Mouse (Mus musculus): ENCODE results near the gene Rdh13. TPM values are rescaled to one million over a fixed set of nuclear protein-coding genes. Genes with fewer than 3 reads are reported as not detected.
"Not testable (repeated sequence)": the region's sequence is repeated elsewhere in the genome, so short reads cannot be mapped to it uniquely, and the experiment has no call there.

The Rdh13 gene
- polyA plus RNA-seq, 1 experiment from 2014 or later, result 24.7 TPM

GRCm38 (mm10) chr7:4431548-4431947, 13.9 kb downstream of the Rdh13 start:
- 75% methylated on average over 6 of the region's 6 CpGs for WGBS

DNA sequence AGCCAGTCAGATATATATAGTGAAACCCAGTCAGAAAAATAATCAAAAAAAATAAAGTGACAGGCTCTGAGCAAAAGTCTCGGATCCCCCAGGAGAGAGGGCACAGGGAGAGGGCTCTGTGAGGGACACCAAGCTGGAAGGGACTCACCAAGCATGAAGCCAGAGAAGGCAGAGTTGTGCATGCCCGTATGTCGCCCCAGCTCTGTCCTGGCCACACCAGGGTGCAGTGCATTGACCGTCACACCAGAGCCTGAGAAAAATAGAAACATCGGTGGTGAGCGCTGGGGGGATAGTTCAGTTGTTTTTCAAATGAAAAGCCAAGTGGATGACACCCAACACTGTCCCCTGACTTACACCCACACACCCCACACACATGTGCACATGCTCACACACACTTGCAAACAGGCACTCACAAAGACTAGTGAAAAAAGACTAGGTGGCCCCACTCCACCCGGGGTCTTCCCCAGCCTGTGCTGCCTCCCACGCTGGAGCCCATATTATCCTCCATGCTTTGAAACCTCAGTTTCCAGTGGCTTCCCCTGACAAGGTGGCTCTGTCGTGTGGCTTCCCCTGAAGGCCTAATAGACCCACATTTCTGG, 15.1 kb downstream of the Rdh13 start:
- peaks cover 95% of the 10 kb centered on the region for H3K36me3 ChIP-seq
- no peak overlapping the region for H3K4me3 ChIP-seq
- no peak overlapping the region for H3K27ac ChIP-seq (replicated peaks)
- WGBS, result 91% methylated on average over 9 of the region's 9 CpGs
- ATAC-seq (ENCODE audit: extremely low read depth, insufficient number of reproducible peaks, low FRiP score, low TSS enrichment), result no peak
- H3K9me3 ChIP-seq, result no peaks in the 10 kb centered on the region
- no peak overlapping the region for H3K9ac ChIP-seq
- H3K27me3 ChIP-seq (replicated peaks), result no peaks in the 10 kb centered on the region
- no peaks in the 10 kb centered on the region for H3K4me1 ChIP-seq
- no peak overlapping the region for H3K4me2 ChIP-seq

More at GRCm38 (mm10) chr7:4431548-4431947, 13.9 kb downstream of the Rdh13 start:
- Histone ChIP-seq H3K4me1 (no peaks in the 10 kb centered on the region), H3K36me3 (peaks cover 95% of the 10 kb centered on the region), H3K27ac (replicated peaks) (no peak overlapping the region), H3K4me3 (no peak overlapping the region), H3K4me2 (no peak overlapping the region), H3K27me3 (replicated peaks) (no peaks in the 10 kb centered on the region), H3K9me3 (no peaks in the 10 kb centered on the region), H3K9ac (no peak overlapping the region)
- no peak for ATAC-seq (ENCODE audit: extremely low read depth, insufficient number of reproducible peaks, low FRiP score, low TSS enrichment)

GRCm38 (mm10) chr7:4427161-4427912, 18.1 kb downstream of the Rdh13 start:
- H3K9ac ChIP-seq, result no peak overlapping the region
- peak; percentile 69; the same call in 1 of the 2 replicates for ATAC-seq (ENCODE audit: extremely low read depth, insufficient number of reproducible peaks, low FRiP score, low TSS enrichment)
- H3K36me3 ChIP-seq, result peaks cover 85% of the 10 kb centered on the region
- H3K27ac ChIP-seq (replicated peaks), result no peak overlapping the region
- H3K9me3 ChIP-seq, result no peaks in the 10 kb centered on the region
- H3K27me3 ChIP-seq (replicated peaks), result no peaks in the 10 kb centered on the region
- no peak overlapping the region for H3K4me3 ChIP-seq
- no peak overlapping the region for H3K4me2 ChIP-seq
- no peaks in the 10 kb centered on the region for H3K4me1 ChIP-seq
- 58% methylated on average over 7 of the region's 7 CpGs for WGBS

GRCm38 (mm10) chr7:4420230-4420629, 25.2 kb downstream of the Rdh13 start:
- Histone ChIP-seq H3K4me3 (no peak overlapping the region), H3K9me3 (no peaks in the 10 kb centered on the region), H3K4me1 (no peaks in the 10 kb centered on the region), H3K4me2 (no peak overlapping the region), H3K36me3 (peaks cover 19% of the 10 kb centered on the region), H3K27ac (replicated peaks) (no peak overlapping the region), H3K9ac (no peak overlapping the region), H3K27me3 (replicated peaks) (no peaks in the 10 kb centered on the region)
- WGBS, result 68% methylated on average over 4 of the region's 4 CpGs
- ATAC-seq (ENCODE audit: extremely low read depth, insufficient number of reproducible peaks, low FRiP score, low TSS enrichment), result no peak

- no peak for ATAC-seq (ENCODE audit: extremely low read depth, insufficient number of reproducible peaks, low FRiP score, low TSS enrichment)
- Histone ChIP-seq H3K4me3 (no peak overlapping the region), H3K9me3 (no peaks in the 10 kb centered on the region), H3K36me3 (peaks cover 14% of the 10 kb centered on the region), H3K4me2 (no peak overlapping the region), H3K4me1 (no peaks in the 10 kb centered on the region), H3K27ac (replicated peaks) (no peak overlapping the region), H3K9ac (no peak overlapping the region), H3K27me3 (replicated peaks) (no peaks in the 10 kb centered on the region)
- 76% methylated on average over 6 of the region's 6 CpGs for WGBS
Observed at GRCm38 (mm10) chr7:4419681-4420080, 25.8 kb downstream of the Rdh13 start.

- not testable (repeated sequence) for H3K4me3 ChIP-seq; H3K4me2 ChIP-seq; H3K4me1 ChIP-seq; ATAC-seq (ENCODE audit: extremely low read depth, insufficient number of reproducible peaks, low FRiP score, low TSS enrichment); H3K27ac ChIP-seq (replicated peaks); H3K36me3 ChIP-seq; H3K27me3 ChIP-seq (replicated peaks); H3K9ac ChIP-seq
- H3K9me3 ChIP-seq, result 0 out of 2 replicates have a peak, but pooled peaks cover 12% of the 10 kb centered on the region
- 87% methylated on average over 15 of the region's 15 CpGs for WGBS
Observed at GRCm38 (mm10) chr7:4412406-4412805, 33.0 kb downstream of the Rdh13 start.

GRCm38 (mm10) chr7:4397730-4398129, 47.7 kb downstream of the Rdh13 start, which contains the start of gene Gp6:
Gene Gp6 (minus strand): TSS chr7:4397744.
- no peak within 1 kb of the TSS for H3K9ac ChIP-seq
- H3K36me3 ChIP-seq, result no peaks in the 10 kb centered on the region
- no peak within 1 kb of the TSS for H3K27ac ChIP-seq (replicated peaks)
- no peaks in the 10 kb centered on the region; the same call in 1 of the 2 replicates for H3K9me3 ChIP-seq
- H3K4me3 ChIP-seq, result no peak within 1 kb of the TSS
- no peak for ATAC-seq (ENCODE audit: extremely low read depth, insufficient number of reproducible peaks, low FRiP score, low TSS enrichment)
- no peaks in the 10 kb centered on the region for H3K4me1 ChIP-seq
- 100% methylated on average over 1 of the region's 1 CpGs for WGBS
- no peak within 1 kb of the TSS for H3K4me2 ChIP-seq
- H3K27me3 ChIP-seq (replicated peaks), result no peaks in the 10 kb centered on the region

Small RNAs within 50 kb of the gene (microRNA-seq; reads per million reads assigned to microRNA genes)
- gene Gm24605, result not detected
- not detected for gene Gm24752
- gene Gm25349, result not detected

Other genes with a start within 250 kb of the Rdh13 start
- gene Lilra5, start 207.9 kb downstream of the Rdh13 start, polyA plus RNA-seq (2015; fragmentation: Nextera tagmentation; extraction: Ambion mirVana), result 0.11 TPM in 1 of 2 replicates, not detected in the other
- 0.09 TPM in 1 of 2 replicates, not detected in the other for gene Ncr1, start 107.9 kb downstream of the Rdh13 start, polyA plus RNA-seq (2015; fragmentation: Nextera tagmentation; extraction: Ambion mirVana)
- gene Gp6, start 47.9 kb downstream of the Rdh13 start, polyA plus RNA-seq (2015; fragmentation: Nextera tagmentation; extraction: Ambion mirVana), result 0.71 and 0.83 TPM in 2 replicates
- 3.3 and 4.2 TPM in 2 replicates for gene Eps8l1, start 15.0 kb upstream of the Rdh13 start, polyA plus RNA-seq (2015; fragmentation: Nextera tagmentation; extraction: Ambion mirVana)
- 29.2 and 33.9 TPM in 2 replicates for gene Ppp1r12c, start 56.0 kb upstream of the Rdh13 start, polyA plus RNA-seq (2015; fragmentation: Nextera tagmentation; extraction: Ambion mirVana)
- gene Tnnt1, start 70.7 kb upstream of the Rdh13 start, polyA plus RNA-seq (2015; fragmentation: Nextera tagmentation; extraction: Ambion mirVana), result 610 and 755 TPM in 2 replicates
- gene Tnni3, start 78.6 kb upstream of the Rdh13 start, polyA plus RNA-seq (2015; fragmentation: Nextera tagmentation; extraction: Ambion mirVana), result 2,083 and 2,324 TPM in 2 replicates
- gene Dnaaf3, start 86.8 kb upstream of the Rdh13 start, polyA plus RNA-seq (2015; fragmentation: Nextera tagmentation; extraction: Ambion mirVana), result 0.59 and 0.95 TPM in 2 replicates
- 1.4 and 2.7 TPM in 2 replicates for gene Syt5, start 101.9 kb upstream of the Rdh13 start, polyA plus RNA-seq (2015; fragmentation: Nextera tagmentation; extraction: Ambion mirVana)
- 0.04 TPM in 1 of 2 replicates, not detected in the other for gene Ptprh, start 158.4 kb upstream of the Rdh13 start, polyA plus RNA-seq (2015; fragmentation: Nextera tagmentation; extraction: Ambion mirVana)
- 2.4 TPM in 2 replicates for gene Tmem86b, start 185.8 kb upstream of the Rdh13 start, polyA plus RNA-seq (2015; fragmentation: Nextera tagmentation; extraction: Ambion mirVana)
- 7.2 and 7.4 TPM in 2 replicates for gene Ppp6r1, start 213.4 kb upstream of the Rdh13 start, polyA plus RNA-seq (2015; fragmentation: Nextera tagmentation; extraction: Ambion mirVana)
- gene Hspbp1, start 239.4 kb upstream of the Rdh13 start, polyA plus RNA-seq (2015; fragmentation: Nextera tagmentation; extraction: Ambion mirVana), result 74.0 and 79.9 TPM in 2 replicates
- 0.46 and 0.91 TPM in 2 replicates for gene Brsk1, start 245.0 kb upstream of the Rdh13 start, polyA plus RNA-seq (2015; fragmentation: Nextera tagmentation; extraction: Ambion mirVana)